Mouse (Mus musculus): ENCODE data around the gene Cstb. TPM values are rescaled to one million over a fixed set of nuclear protein-coding genes. Genes with fewer than 3 reads are reported as not detected.

Gene Cstb
- total and polyA plus RNA-seq, 3 experiments: 71.9 to 76.7 TPM; not detected in 1

GRCm38 (mm10) chr10:78467761-78468310, 42.4 kb downstream of the Cstb start:
- H3K9me3 ChIP-seq (replicated peaks; ENCODE audit: insufficient read depth, low read length): no peaks in the 10 kb centered on the region
- no peak overlapping the region for H3K27ac ChIP-seq (ENCODE audit: control insufficient read depth, low read depth, low read length)
- no peak overlapping the region for H3K9ac ChIP-seq (ENCODE audit: control insufficient read depth, low read depth, low read length, poor library complexity, severe bottlenecking)
- no peaks in the 10 kb centered on the region for H3K27me3 ChIP-seq (ENCODE audit: control insufficient read depth in 1 of 2, insufficient read depth in 2 of 2, low read length in 2 of 2)
- H3K4me3 ChIP-seq (ENCODE audit: control insufficient read depth in 1 of 2, insufficient read depth in 1 of 2, low read depth in 2 of 2, low read length in 2 of 2): no peak overlapping the region
- H3K4me1 ChIP-seq (ENCODE audit: control insufficient read depth in 1 of 2, insufficient read depth in 2 of 2, low read length in 2 of 2): peaks cover 12 to 37% of the 10 kb centered on the region in 2 experiments
- TF ChIP-seq POLR2AphosphoS5 (IDR thresholded peaks at IDR 0.05; ENCODE audit: borderline replicate concordance, low read depth, low read length) (no peak), MXI1 (IDR thresholded peaks at IDR 0.05; ENCODE audit: low read depth, low read length) (no peak), MAFK (IDR thresholded peaks at IDR 0.05; ENCODE audit: borderline replicate concordance, low read depth, low read length) (no peak), MYB (IDR thresholded peaks at IDR 0.05; ENCODE audit: low read depth, low read length) (no peak), MYC (IDR thresholded peaks at IDR 0.05; ENCODE audit: low read depth, low read length) (no peak), MAZ (IDR thresholded peaks at IDR 0.05; ENCODE audit: low read depth, low read length) (no peak), MAX (IDR thresholded peaks at IDR 0.05; ENCODE audit: low read length) (no peak), BHLHE40 (IDR thresholded peaks at IDR 0.05; ENCODE audit: borderline replicate concordance, low read depth, low read length) (no peak), SIN3A (IDR thresholded peaks at IDR 0.05; ENCODE audit: low read length) (no peak), RCOR1 (IDR thresholded peaks at IDR 0.05; ENCODE audit: low read depth, low read length) (no peak), POLR2AphosphoS2 (IDR thresholded peaks at IDR 0.05; ENCODE audit: low read length) (no peak), GATA1 (IDR thresholded peaks at IDR 0.05; ENCODE audit: low read depth, low read length) (no peak), ELF1 (IDR thresholded peaks at IDR 0.05; ENCODE audit: low read depth, low read length) (no peak), CHD2 (IDR thresholded peaks at IDR 0.05; ENCODE audit: low read length) (no peak)
- DNase-seq (ENCODE audit: low read depth, low spot score): no peak
- H3K79me2 ChIP-seq (ENCODE audit: control insufficient read depth, insufficient read depth, low read length, poor library complexity): peaks cover 16% of the 10 kb centered on the region
- H3K36me3 ChIP-seq (ENCODE audit: control insufficient read depth in 1 of 2, insufficient read depth in 2 of 2, low read length in 2 of 2): peaks cover 0 to 11% of the 10 kb centered on the region in 2 experiments; a peak in 2 of 4 replicates

- H3K27me3 ChIP-seq (ENCODE audit: control insufficient read depth in 1 of 2, insufficient read depth in 2 of 2, low read length in 2 of 2): no peaks in the 10 kb centered on the region
- no peak overlapping the region for H3K27ac ChIP-seq (ENCODE audit: control insufficient read depth, low read depth, low read length)
- no peaks in the 10 kb centered on the region for H3K9me3 ChIP-seq (replicated peaks; ENCODE audit: insufficient read depth, low read length)
- peaks cover 15 to 25% of the 10 kb centered on the region in 2 experiments for H3K4me1 ChIP-seq (ENCODE audit: control insufficient read depth in 1 of 2, insufficient read depth in 2 of 2, low read length in 2 of 2)
- no peak for DNase-seq (ENCODE audit: low read depth, low spot score)
- H3K4me3 ChIP-seq (ENCODE audit: control insufficient read depth in 1 of 2, insufficient read depth in 1 of 2, low read depth in 2 of 2, low read length in 2 of 2): no peak overlapping the region
- H3K9ac ChIP-seq (ENCODE audit: control insufficient read depth, low read depth, low read length, poor library complexity, severe bottlenecking): no peak overlapping the region
- TF ChIP-seq RCOR1 (IDR thresholded peaks at IDR 0.05; ENCODE audit: low read depth, low read length): no peak
- TF ChIP-seq CHD2 (IDR thresholded peaks at IDR 0.05; ENCODE audit: low read length): no peak
- no peak for TF ChIP-seq ZC3H11A (IDR thresholded peaks at IDR 0.05; ENCODE audit: low read depth, low read length)
- no peak for TF ChIP-seq JUND (IDR thresholded peaks at IDR 0.05; ENCODE audit: low read depth, low read length)
- no peak for TF ChIP-seq TBP (IDR thresholded peaks at IDR 0.05; ENCODE audit: low read depth, low read length)
- no peak for TF ChIP-seq MXI1 (IDR thresholded peaks at IDR 0.05; ENCODE audit: low read depth, low read length)
- no peak for TF ChIP-seq TAL1 (IDR thresholded peaks at IDR 0.05; ENCODE audit: low read length)
- TF ChIP-seq ZNF384 (IDR thresholded peaks at IDR 0.05; ENCODE audit: low read depth, low read length): no peak
- no peak for TF ChIP-seq GATA1 (IDR thresholded peaks at IDR 0.05; ENCODE audit: low read depth, low read length)
- no peak for TF ChIP-seq MYB (IDR thresholded peaks at IDR 0.05; ENCODE audit: low read depth, low read length)
- no peak for TF ChIP-seq ZMIZ1 (IDR thresholded peaks at IDR 0.05; ENCODE audit: low read depth, low read length)
- no peak for TF ChIP-seq ETS1 (IDR thresholded peaks at IDR 0.05; ENCODE audit: low read depth, low read length)
- TF ChIP-seq CTCF (IDR thresholded peaks at IDR 0.05 in 2 of 3, conservative IDR thresholded peaks at IDR 0.05 in 1 of 3; ENCODE audit: control insufficient read depth in 1 of 3, insufficient read depth in 1 of 3, low read depth in 2 of 3, low read length in 3 of 3, poor library complexity in 1 of 3, severe bottlenecking in 1 of 3): no peak
- TF ChIP-seq MAX (IDR thresholded peaks at IDR 0.05; ENCODE audit: low read length): no peak
- no peak for TF ChIP-seq UBTF (IDR thresholded peaks at IDR 0.05; ENCODE audit: borderline replicate concordance, insufficient read depth, low read depth, low read length)
- TF ChIP-seq TCF12 (IDR thresholded peaks at IDR 0.05; ENCODE audit: low read depth, low read length): no peak
- TF ChIP-seq ZKSCAN1 (IDR thresholded peaks at IDR 0.05; ENCODE audit: low read depth, low read length): no peak
- no peak for TF ChIP-seq POLR2A (IDR thresholded peaks at IDR 0.05; ENCODE audit: control insufficient read depth in 1 of 2, insufficient read depth in 1 of 2, low read depth in 1 of 2, low read length in 2 of 2, poor library complexity in 1 of 2)
- TF ChIP-seq SIN3A (IDR thresholded peaks at IDR 0.05; ENCODE audit: low read length): no peak
- TF ChIP-seq MYC (IDR thresholded peaks at IDR 0.05; ENCODE audit: low read depth, low read length): no peak
- peaks cover 0 to 7% of the 10 kb centered on the region in 2 experiments; a peak in 2 of 4 replicates for H3K36me3 ChIP-seq (ENCODE audit: control insufficient read depth in 1 of 2, insufficient read depth in 2 of 2, low read length in 2 of 2)
- no peaks in the 10 kb centered on the region for H3K79me2 ChIP-seq (ENCODE audit: control insufficient read depth, insufficient read depth, low read length, poor library complexity)
Observed at GRCm38 (mm10) chr10:78470582-78471313, 45.3 kb downstream of the Cstb start.
